Mouse (Mus musculus) kidney, adult 2 months (tissue): ENCODE measurements around the gene Nme1. TPM values are rescaled to one million over a fixed set of nuclear protein-coding genes. Genes with fewer than 3 reads are reported as not detected.

ENCODE experiments used
- DNase-seq: peaks from one replicate; pipeline ENCODE4 v3.0.0; 2021
- H3K27ac ChIP-seq: fragments of 200-500 bp; 2 replicates; pipeline ENCODE4 v1.5.1; 2012; ENCODE audit warnings: low read depth, low read length, control low read depth, inconsistent platforms; ENCODE audit not compliant: insufficient read depth
- H3K27me3 ChIP-seq: fragments of 200-500 bp; replicated peaks from 2 replicates; pipeline ENCODE4 v1.6.1; 2012; ENCODE audit warnings: mild to moderate bottlenecking, moderate library complexity, low read length, inconsistent platforms; ENCODE audit not compliant: control insufficient read depth, insufficient read depth
- H3K36me3 ChIP-seq: fragments of 200-500 bp; 2 replicates; pipeline ENCODE4 v1.6.1; 2012; ENCODE audit warnings: mild to moderate bottlenecking, moderate library complexity, low read length, inconsistent platforms; ENCODE audit not compliant: control insufficient read depth, insufficient read depth
- H3K4me1 ChIP-seq: fragments of 200-500 bp; 2 replicates; pipeline ENCODE4 v1.6.1; 2011; ENCODE audit warnings: low read length; ENCODE audit not compliant: control insufficient read depth, insufficient read depth
- H3K4me3 ChIP-seq: fragments of 200-500 bp; 2 replicates; pipeline ENCODE4 v1.5.1; 2011; ENCODE audit warnings: mild to moderate bottlenecking, low read depth, low read length, control low read depth; ENCODE audit not compliant: insufficient read depth
- CTCF ChIP-seq: fragments of 200-500 bp; conservative IDR thresholded peaks from 2 replicates; pipeline ENCODE4 v1.5.1; 2011; ENCODE audit warnings: low read depth, mild to moderate bottlenecking, control low read depth, low read length, moderate library complexity, mixed read lengths; ENCODE audit not compliant: insufficient read depth, insufficient read length
- POLR2A ChIP-seq: fragments of 200-500 bp; IDR thresholded peaks from one replicate; pipeline ENCODE4 v1.6.1; 2011; ENCODE audit warnings: low read depth, low read length, control low read depth
- WGBS: fragments of 180-500 bp; shearing (Covaris S2); methylation state at CpG from one replicate; pipeline ENCODE4 v1.1.7; 2018; 5-methylcytosine and 5-hydroxymethylcytosine counted together
- polyA plus RNA-seq: library from polyadenylated mRNA; depleted of rRNA; stranded (reverse); fragments of >200 nt; gene quantifications from 2 replicates; pipeline ENCODE4 v1.2.3, GENCODE M21; 2012

Nme1 gene
- polyA plus RNA-seq, 1 experiment: 158 TPM

DNA sequence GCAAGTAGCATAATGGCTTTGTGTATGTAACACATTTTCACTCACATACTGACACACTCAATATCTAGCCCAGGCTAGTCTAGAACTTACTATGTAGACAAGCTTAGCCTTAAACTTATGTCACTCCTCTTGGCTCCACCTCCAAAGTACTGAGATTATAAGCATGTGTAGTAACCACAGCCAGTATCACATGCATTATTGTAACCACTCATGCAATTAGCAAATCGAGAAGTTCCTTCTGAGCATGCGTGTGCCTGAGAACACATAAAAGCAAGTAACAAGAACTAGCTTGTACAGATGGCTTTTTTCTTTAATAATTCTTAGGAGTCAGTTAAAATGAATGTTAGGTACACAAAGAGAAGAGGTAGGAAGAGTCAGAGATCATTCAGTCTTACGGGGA, 16.3 kb upstream of the Nme1 start:
- H3K27me3 ChIP-seq: no peaks in the 10 kb centered on the region
- no peak overlapping the region for H3K27ac ChIP-seq
- H3K4me1 ChIP-seq: peaks cover 16% of the 10 kb centered on the region
- WGBS: 92% methylated on average over 3 of the region's 3 CpGs
- TF ChIP-seq CTCF: no peak
- TF ChIP-seq POLR2A: no peak
- no peak overlapping the region for H3K4me3 ChIP-seq
- no peak for DNase-seq
- no peaks in the 10 kb centered on the region for H3K36me3 ChIP-seq

DNA sequence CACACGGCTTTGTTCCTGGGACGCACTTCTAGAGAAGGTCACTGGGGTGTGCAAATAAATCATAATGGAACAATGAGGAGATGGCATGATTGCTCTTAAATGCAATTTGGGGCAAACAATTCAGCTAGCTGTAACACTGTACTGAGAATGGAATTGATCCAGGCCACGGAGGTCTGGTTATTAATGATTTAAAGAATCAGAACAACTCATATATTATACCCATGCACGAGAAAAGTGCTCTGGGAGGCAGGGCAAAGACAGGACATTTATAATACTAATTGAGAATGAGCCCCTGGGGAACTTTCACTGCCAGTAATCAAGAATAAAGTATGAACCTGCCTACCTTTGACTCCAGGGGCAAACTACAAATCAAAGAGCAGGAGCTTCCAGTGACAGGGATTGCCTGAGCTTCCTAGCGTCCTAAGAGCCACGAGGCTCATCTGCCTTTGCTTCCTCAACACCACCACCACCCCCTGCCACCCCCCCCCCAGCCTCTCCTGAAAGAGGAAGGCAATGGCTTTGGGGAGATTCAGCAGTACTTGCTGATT, 11.3 kb upstream of the Nme1 start:
- peak; percentile 67 for DNase-seq
- WGBS: 21% methylated on average over 6 of the region's 6 CpGs
- H3K4me3 ChIP-seq: no peak overlapping the region
- no peaks in the 10 kb centered on the region; the same call in 1 of the 2 replicates for H3K4me1 ChIP-seq
- H3K36me3 ChIP-seq: no peaks in the 10 kb centered on the region
- TF ChIP-seq POLR2A: no peak
- TF ChIP-seq CTCF: no peak
- no peaks in the 10 kb centered on the region for H3K27me3 ChIP-seq
- no peak overlapping the region for H3K27ac ChIP-seq

DNA sequence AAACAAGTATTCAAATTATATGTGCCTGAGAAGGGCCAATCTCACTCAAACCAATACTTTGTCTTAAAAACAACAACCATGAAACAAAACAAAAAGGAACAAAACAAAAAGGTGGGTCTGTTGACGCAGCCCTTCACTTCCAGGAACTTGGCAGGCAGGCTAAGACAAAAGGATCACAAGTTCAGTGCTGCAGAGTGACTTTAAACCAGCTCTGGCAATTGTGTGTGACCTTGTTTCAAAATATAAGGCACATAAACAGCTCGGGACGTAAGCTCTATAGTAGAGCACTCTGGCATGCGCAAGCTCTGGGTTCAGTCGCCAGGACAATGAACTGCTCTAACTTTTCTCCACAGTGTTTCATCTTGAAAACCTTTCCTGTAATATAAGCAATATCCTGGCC, 4.6 kb upstream of the Nme1 start:
- DNase-seq: no peak
- WGBS: 87% methylated on average over 5 of the region's 5 CpGs
- H3K4me1 ChIP-seq: no peaks in the 10 kb centered on the region
- TF ChIP-seq POLR2A (no peak), CTCF (no peak)
- H3K27ac ChIP-seq: no peak overlapping the region
- H3K36me3 ChIP-seq: no peaks in the 10 kb centered on the region
- H3K27me3 ChIP-seq: no peaks in the 10 kb centered on the region
- no peak overlapping the region for H3K4me3 ChIP-seq

DNA sequence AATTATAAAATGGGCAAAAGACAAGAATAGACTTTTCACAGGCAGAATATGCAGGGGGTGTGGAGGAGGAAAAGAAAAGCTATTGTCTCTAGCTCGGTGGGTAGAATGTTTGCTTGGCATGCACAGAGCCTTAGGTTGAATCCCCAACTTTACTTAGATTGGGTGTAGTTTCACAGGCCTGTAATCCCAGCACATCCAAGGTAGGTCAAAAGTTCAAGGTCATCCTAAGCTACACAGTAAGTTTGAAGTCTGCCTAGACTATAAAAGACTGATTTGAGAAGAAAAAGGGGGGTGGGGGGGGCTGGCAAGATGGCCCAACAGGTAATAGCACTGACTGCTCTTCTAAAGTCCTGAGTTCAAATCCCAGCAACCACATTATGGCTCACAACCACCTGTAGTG, 1.5 kb upstream of the Nme1 start:
- DNase-seq: no peak
- H3K36me3 ChIP-seq: peaks cover 2% of the 10 kb centered on the region; the same call in 1 of the 2 replicates
- H3K27ac ChIP-seq: no peak overlapping the region
- peaks cover 3% of the 10 kb centered on the region; the same call in 1 of the 2 replicates for H3K4me1 ChIP-seq
- H3K4me3 ChIP-seq: no peak overlapping the region
- no peak for TF ChIP-seq POLR2A
- TF ChIP-seq CTCF: no peak
- WGBS: 72% methylated on average over 1 of the region's 1 CpGs
- no peaks in the 10 kb centered on the region for H3K27me3 ChIP-seq

DNA sequence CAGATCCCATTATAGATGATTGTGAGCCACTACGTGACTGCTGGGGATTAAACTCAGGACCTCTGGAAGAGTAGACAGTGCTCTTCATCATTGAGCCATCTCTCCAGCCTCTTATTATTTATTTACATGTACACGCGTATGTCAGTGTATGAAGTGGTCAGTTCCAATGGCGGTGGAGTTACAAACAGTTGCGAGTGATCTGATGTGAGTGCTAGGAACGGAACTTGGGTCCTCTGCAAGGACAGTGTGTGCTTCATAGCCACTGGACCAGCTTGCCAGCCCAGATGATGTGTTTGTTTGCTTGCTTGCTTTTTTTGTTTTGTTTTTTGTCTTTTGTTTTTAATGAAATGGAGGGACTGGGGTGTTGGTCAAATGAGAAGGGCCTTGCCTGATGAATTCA, 850 bp upstream of the Nme1 start:
- no peak for DNase-seq

DNA sequence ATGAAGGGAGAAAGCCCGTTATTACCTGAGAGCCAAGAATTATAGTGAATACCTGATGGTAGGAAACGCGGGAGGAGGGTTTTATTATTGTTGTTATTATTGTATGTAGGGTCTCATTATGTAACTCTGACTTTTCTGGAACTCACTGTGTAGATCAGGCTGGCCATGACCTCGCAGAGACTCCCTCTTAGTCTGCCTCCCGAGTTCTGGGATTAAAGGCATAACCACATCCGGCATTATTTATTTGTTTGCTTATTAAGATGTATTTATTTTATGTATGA, 467 bp upstream of the Nme1 start:
- peaks cover 2% of the 10 kb centered on the region; the same call in 1 of the 2 replicates for H3K36me3 ChIP-seq
- H3K4me1 ChIP-seq: peaks cover 3% of the 10 kb centered on the region; the same call in 1 of the 2 replicates
- peak overlapping the region; percentile 34; the same call in 1 of the 2 replicates for H3K27ac ChIP-seq
- DNase-seq: no peak
- WGBS: 38% methylated on average over 6 of the region's 6 CpGs
- no peaks in the 10 kb centered on the region for H3K27me3 ChIP-seq
- H3K4me3 ChIP-seq: no peak overlapping the region
- no peak for TF ChIP-seq POLR2A
- TF ChIP-seq CTCF: no peak

More for the DNA sequence above, 850 bp upstream of the Nme1 start:
- Histone ChIP-seq H3K27me3 (no peaks in the 10 kb centered on the region), H3K4me1 (peaks cover 3% of the 10 kb centered on the region; the same call in 1 of the 2 replicates), H3K4me3 (no peak overlapping the region), H3K36me3 (peaks cover 2% of the 10 kb centered on the region; the same call in 1 of the 2 replicates), H3K27ac (0 out of 2 replicates have a peak overlapping the region, but pooled peaks have one; percentile 34)
- TF ChIP-seq POLR2A (no peak), CTCF (no peak)
- WGBS: 94% methylated on average over 6 of the region's 6 CpGs

DNA sequence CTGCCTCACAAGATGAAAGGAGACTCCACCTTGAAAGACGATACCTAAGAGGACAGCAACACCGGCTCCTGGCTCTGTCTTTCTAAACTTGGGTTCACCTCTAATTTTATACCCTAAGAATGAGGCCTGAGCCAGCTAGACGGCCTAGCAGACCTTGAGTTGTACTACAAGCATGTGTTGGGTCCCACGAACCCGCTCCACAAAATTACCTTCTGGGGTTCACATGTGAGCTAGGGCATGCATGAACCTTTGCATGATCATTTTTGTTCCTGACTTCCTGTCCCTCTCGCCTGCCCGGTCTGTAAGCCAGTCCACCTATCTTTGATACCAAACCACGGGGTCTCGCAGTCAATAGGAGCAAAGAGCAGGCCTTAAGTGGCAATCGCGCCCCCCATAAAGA, 940 bp downstream of the Nme1 start:
- Histone ChIP-seq H3K4me1 (peaks cover 3% of the 10 kb centered on the region; the same call in 1 of the 2 replicates), H3K36me3 (peaks cover 2% of the 10 kb centered on the region; the same call in 1 of the 2 replicates), H3K4me3 (peak overlapping the region; percentile 82), H3K27me3 (no peaks in the 10 kb centered on the region), H3K27ac (peak overlapping the region; percentile 24; the same call in 1 of the 2 replicates)
- DNase-seq: no peak
- 4% methylated on average over 11 of the region's 11 CpGs for WGBS
- TF ChIP-seq CTCF (no peak), POLR2A (no peak)
